Mouse (Mus musculus): ENCODE data around the gene Wscd1.

DNA sequence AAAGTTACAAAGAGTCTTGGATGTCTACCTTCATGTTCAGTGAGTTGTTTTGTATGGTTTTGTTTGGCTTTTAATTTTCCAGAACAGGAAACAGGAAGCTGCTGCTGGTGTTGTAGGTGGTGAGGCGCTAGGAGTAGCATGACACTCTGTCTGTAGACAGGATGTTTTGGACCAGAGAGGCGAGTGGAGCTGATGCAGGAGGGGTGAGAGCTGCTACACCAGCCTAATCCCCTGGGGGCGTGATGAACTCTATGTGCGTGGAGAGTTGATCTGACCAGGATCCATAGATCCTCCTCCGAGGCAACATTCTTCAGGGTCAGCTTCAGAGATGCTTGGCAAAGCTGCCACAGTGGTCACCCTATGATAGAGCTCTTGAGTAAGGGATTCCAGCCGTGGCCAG, 25.3 kb downstream of the Wscd1 start:
- no peak for TF ChIP-seq CTCF (conservative IDR thresholded peaks at IDR 0.05; ENCODE audit: low read length)
- no peak for TF ChIP-seq POU5F1 (IDR thresholded peaks at IDR 0.05; ENCODE audit: borderline replicate concordance, low read length)
- TF ChIP-seq NANOG (IDR thresholded peaks at IDR 0.05; ENCODE audit: borderline replicate concordance, low read length), result no peak

Measured in E14TG2a.4 (cell line).